Mouse (Mus musculus) granulocyte monocyte progenitor cell, adult 5-6 weeks (primary cell): Measurements from ENCODE around the gene Prom1. TPM values are rescaled to one million over a fixed set of nuclear protein-coding genes. Genes with fewer than 3 reads are reported as not detected.

Source experiments
- ATAC-seq: replicated peaks from 2 replicates; pipeline ENCODE4 v1.8.0; 2016; ENCODE audit warnings: mild to moderate bottlenecking, moderate TSS enrichment, inconsistent platforms; ENCODE audit not compliant: poor library complexity, severe bottlenecking
- total RNA-seq, 2 experiments: library from RNA; stranded (forward) in 1 of 2; stranded (reverse) in 1 of 2; fragments of 200-712, 200-1000 nt in 1 of 2; fragments of >200 nt in 1 of 2; fragmentation: Nextera tagmentation in 1 of 2; gene quantifications; 2 replicates each; pipeline ENCODE4 v1.2.3; 2014 to 2017

Gene Prom1
- total RNA-seq, 2 experiments from 2014 or later = 12.7 to 40.5 TPM

DNA sequence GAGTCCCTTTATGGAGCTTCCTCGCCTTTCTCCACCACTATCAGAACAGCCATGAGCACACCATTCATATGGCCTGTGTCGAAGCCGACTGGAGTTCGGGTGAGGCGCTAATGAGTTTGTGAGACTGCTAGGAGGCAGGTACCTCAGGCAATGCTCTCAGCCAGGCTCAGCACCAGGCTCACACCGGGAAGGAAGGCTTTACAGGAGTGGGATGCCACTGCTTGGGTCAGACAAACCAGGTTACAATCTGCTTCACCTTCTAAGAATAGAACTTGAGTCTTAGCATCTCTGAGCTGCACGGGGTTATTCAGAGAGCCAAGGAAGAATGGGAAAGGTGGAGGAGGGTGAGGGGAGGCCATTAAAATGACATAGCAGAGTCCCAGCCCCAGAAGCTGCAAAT, 16.0 kb downstream of the Prom1 start:
- ATAC-seq = no peak

DNA sequence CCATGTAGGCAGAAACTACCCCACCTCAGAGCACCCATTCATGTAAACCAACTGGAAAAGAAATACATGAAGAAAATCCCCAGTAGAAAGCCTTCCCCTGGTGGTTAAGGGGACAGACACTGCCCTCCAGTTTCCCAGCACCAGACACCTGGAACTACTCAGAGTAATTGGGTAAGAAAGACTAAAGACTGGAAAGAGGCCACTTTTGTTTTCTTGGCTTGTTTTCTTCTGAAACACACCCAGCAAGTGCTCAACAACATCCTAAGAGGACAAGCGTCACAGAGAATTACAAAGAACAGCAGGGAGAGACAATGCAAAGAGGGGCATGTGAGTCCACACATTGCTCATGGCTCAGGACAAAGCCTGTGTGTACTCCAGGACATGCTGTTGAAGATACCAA, 20.7 kb downstream of the Prom1 start:
- ATAC-seq = no peak

GRCm38 (mm10) chr5:44080276-44081054, 21.4 kb downstream of the Prom1 start:
- no peak for ATAC-seq

GRCm38 (mm10) chr5:44075432-44075831, 26.4 kb downstream of the Prom1 start:
- peak; percentile 99 for ATAC-seq

GRCm38 (mm10) chr5:44073634-44074033, 28.2 kb downstream of the Prom1 start:
- ATAC-seq = peak; percentile 59

DNA sequence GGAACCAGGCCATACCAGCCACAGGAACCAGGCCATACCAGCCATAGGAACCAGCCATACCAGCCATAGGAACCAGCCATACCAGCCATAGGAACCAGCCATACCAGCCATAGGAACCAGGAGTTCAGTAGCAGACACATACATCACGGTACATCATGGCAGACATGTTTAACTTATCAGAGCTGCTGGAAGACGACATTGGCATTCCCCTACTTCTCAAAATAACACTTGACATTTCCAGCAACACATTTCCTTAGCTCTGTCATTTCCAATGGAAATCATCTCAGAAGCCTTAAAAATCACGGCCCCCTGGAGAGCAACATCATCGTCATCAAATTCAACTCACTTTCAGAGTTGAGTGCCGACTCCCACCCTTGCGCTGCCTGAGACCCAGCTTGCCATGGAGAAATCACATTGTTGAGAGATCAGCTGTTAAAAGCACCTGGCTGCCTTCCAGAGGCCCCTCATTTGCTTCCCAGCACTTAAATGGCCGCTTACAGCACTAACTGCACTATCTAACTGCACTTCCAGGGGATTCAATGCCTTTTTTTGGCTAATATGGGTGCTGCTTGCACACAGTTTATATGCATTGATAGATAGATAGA, 31.2 kb downstream of the Prom1 start:
- no peak for ATAC-seq

DNA sequence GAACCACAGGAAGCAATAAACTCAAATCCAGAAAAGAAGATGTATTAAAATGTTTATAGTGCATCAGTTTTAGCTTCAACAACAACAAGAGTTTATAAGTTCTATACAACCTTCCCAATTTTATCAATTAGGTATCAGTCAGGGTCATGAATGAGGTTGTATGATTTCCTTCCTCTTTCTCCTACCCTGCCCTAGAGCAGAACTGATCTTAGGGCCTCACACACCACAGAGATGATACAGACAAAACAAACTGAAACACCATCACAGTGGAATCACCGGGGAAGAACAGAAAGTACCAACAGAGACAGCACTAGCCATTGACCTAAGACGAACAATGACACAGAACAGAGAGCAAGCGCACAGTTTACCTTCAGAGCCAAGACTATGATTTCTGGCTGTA, 43.6 kb downstream of the Prom1 start:
- ATAC-seq = peak; percentile 68

DNA sequence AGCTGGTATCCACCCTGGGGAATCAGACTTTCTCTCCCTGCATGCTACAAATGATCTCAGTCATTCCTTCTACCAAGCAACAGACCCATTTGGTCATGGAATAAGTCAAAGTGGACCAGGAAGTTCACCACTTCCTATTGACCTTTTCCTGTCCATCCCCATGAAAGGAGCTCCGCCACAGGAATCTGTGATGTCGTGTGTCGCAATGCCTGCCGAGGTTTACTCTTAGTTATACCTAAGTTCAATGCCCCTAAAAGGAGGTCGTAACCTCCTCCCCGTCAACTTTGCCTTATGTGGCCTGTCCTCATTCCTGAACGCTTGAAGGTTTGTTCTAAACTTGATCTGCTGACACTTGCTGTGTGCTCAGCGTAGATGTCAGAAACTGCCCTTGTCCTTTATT, 51.6 kb downstream of the Prom1 start:
- peak; percentile 51 for ATAC-seq

- peak; percentile 54 for ATAC-seq
These were observed 52.3 kb downstream of the Prom1 start for GRCm38 (mm10) chr5:44049395-44049976.

DNA sequence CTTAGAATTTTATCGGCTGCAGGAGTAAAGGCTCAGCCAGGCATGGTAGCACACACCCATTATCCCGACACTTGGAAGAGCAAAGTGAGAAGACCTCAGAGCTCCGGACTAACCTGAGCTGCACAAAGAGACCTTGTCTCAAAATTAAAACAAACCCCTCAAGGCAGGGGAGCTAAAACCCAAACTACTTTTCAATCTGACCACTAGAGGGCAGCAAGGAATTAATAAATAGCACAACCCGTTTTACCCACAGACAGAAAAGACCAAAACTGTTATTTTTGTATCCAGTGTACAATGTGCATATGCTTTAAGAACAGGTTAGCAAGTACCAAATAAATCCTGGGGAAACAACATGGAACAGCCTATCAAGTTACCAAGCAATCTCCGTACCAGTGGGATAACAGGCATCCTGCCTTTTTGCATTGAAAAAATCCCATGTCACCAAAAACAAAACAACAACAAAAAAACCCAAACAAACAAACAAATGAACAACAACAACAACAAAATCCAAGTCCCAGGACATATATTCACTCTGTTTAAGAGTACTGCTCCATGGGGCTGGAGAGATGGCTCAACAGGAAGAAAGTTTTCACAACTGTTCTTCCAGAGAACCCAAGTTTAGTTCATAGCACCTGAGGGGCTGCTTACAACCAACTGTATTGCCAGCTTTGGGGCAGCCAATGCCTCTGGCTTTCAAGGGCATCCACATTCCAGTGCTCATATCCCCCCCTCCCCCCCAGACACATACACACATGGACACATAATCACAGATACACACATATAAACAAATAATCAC, 53.1 kb downstream of the Prom1 start:
- peak; percentile 46; the same call in 1 of the 2 replicates for ATAC-seq

- ATAC-seq = no peak
These were observed 60.1 kb downstream of the Prom1 start for GRCm38 (mm10) chr5:44041725-44042124.

GRCm38 (mm10) chr5:44041056-44041455, 60.8 kb downstream of the Prom1 start:
- no peak for ATAC-seq

DNA sequence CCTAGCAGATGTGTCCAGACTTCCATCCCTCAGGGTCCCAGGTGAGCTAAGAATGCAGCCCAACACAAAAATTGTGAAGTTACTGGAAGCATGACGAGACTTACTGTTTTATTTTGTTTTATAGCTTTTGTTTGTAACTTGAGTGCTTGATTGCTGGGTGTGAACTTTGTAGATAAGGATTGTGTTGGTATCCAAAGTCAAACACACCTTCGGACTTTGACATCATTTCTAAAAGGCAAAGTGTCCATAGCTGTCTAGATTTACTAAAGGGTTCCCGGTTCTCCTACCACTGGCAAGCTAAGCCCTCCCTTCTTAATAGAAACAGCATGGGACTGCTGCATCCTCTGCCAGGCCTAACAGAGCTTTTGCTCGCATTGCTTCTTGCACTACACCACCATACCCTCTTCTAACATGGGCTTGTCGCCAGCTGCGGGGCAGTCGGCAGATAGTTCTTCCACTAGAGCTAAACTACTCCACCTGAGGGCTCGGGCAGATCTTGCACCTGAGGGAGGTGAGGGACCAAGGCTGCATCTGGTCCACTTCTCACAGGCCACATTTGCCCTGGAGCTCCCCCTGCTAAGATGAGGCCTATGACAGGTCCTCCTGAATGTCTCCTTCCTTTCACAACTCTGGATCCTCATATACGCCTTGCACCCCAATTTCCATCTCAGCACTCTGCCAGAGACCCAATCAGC, 103.4 kb downstream of the Prom1 start:
- ATAC-seq = no peak

GRCm38 (mm10) chr5:43997626-43998025, 104.2 kb downstream of the Prom1 start:
- ATAC-seq = no peak

DNA sequence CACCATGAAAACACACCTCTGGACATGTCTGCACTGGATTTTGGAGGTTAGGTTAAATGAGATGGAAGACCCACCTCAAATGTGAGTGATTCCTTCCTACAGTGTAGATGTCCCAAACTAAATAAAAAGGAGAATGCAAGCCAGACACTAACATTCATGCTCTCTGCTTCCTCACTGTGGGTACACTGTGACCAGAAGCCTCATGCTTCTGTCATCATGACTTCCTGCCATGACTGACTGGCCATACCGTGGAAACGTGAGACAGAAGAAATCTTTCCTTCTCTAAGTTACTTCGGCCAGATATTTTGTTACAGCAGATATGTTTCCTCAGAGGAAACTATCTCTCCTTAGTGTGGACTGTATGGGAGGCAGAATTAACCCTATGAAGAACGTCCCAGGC, 105.7 kb downstream of the Prom1 start:
- ATAC-seq = peak; percentile 56; the same call in 1 of the 2 replicates

- ATAC-seq = no peak; the same call in 1 of the 2 replicates
These were observed 106.9 kb downstream of the Prom1 start for GRCm38 (mm10) chr5:43994981-43995380.

GRCm38 (mm10) chr5:43990316-43990715, 111.5 kb downstream of the Prom1 start:
- ATAC-seq = peak; percentile 79

DNA sequence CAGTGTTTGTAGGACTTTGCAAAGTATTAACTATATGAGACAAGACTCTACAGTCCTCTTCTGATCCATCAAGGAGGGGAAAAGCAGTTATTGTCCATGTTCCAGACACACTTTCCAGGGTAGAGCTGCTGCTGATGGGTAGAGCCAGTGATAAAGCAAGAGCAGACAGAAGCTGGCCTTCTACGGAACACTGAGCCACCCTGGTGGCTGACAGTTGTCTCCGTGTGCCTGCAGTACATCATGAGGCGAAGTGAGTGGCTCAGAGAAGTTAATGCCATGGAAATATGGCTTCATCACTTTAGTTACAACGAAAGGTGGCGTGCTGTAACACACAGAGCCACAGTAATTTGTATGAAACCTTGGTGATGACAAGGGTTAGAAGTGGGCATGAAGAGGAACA, 112.8 kb downstream of the Prom1 start:
- ATAC-seq = no peak

GRCm38 (mm10) chr5:43986212-43986611, 115.6 kb downstream of the Prom1 start:
- no peak for ATAC-seq

GRCm38 (mm10) chr5:43982896-43983295, 118.9 kb downstream of the Prom1 start:
- no peak for ATAC-seq
